In the genomic region with DNA sequence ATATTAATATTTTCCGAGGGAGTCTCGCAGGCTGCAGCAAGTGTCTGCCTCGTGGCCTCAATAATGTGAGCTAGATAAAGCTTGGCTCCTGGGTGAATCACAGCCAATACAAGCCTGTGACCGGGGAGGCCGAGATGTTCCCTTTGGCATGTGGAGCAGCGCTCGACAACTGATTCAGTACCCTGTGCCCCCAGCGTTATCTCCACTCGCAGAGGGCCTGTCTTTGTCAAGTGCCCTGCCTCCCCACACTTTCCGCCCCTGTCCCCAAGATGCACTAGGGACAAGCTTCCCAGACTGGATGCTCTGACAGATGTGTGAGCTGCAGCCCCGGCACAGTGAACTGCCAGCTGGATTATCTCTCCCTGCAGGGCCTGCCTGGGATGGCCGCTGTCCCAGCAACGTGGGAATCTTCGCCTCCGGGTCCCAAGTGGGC, we compare ENCODE assay signal across 9 mouse cellular contexts.
DNase-seq lines count a peak whose midpoint lies in the region; ATAC-seq and TF ChIP-seq lines count a peak whose summit lies in the region.
"Had no signal": no experiment of that assay in that cellular context is flagged by ENCODE, and none has a peak within 500 bp of the region (broad histone marks: within the 10 kb centered on the region; RNA-seq: fewer than 3 reads in every experiment).

No protein-coding gene starts in this region.

- no peaks in the 10 kb centered on the region for H3K36me3 ChIP-seq in lung, embryonic 14.5 days (ENCODE audit: insufficient read depth)
- no peaks in the 10 kb centered on the region for H3K36me3 ChIP-seq in heart, embryonic 12.5 days
- no peaks in the 10 kb centered on the region for H3K36me3 ChIP-seq in liver, embryonic 14.5 days (replicated peaks; ENCODE audit: control insufficient read depth, insufficient read depth, low read depth)
- H3K36me3 ChIP-seq in neural tube, embryonic 15.5 days = no peaks in the 10 kb centered on the region
- H3K36me3 ChIP-seq: limb, embryonic 15.5 days had no signal

- 0 out of 2 replicates have a peak, but pooled peaks have one; percentile 11 for TF ChIP-seq CTCF in lung, embryonic 14.5 days (IDR thresholded peaks at IDR 0.05; ENCODE audit: low read depth)
- no peak for TF ChIP-seq CTCF in liver, embryonic 14.5 days (IDR thresholded peaks at IDR 0.05; ENCODE audit: low read depth)

- no peaks in the 10 kb centered on the region for H3K9me3 ChIP-seq in lung, embryonic 14.5 days (ENCODE audit: low read depth, low read length)
- no peaks in the 10 kb centered on the region for H3K9me3 ChIP-seq in heart, embryonic 12.5 days (replicated peaks)
- H3K9me3 ChIP-seq in liver, embryonic 14.5 days (ENCODE audit: control insufficient read depth, low read length) = no peaks in the 10 kb centered on the region
- no peaks in the 10 kb centered on the region for H3K9me3 ChIP-seq in neural tube, embryonic 15.5 days (replicated peaks)
- H3K9me3 ChIP-seq: limb, embryonic 15.5 days had no signal

- H3K9ac ChIP-seq in lung, embryonic 14.5 days = 0 out of 2 replicates have a peak overlapping the region, but pooled peaks have one; percentile 1
- peak overlapping the region; percentile 42 for H3K9ac ChIP-seq in heart, embryonic 12.5 days
- no peak overlapping the region for H3K9ac ChIP-seq in liver, embryonic 14.5 days (replicated peaks)
- H3K9ac ChIP-seq in neural tube, embryonic 15.5 days (replicated peaks) = no peak overlapping the region
- H3K9ac ChIP-seq: limb, embryonic 15.5 days had no signal

- H3K27me3 ChIP-seq in lung, embryonic 14.5 days (ENCODE audit: insufficient read depth, low read length) = no peaks in the 10 kb centered on the region
- H3K27me3 ChIP-seq in heart, embryonic 12.5 days (replicated peaks) = 0 out of 2 replicates have a peak, but pooled peaks cover 6% of the 10 kb centered on the region
- H3K27me3 ChIP-seq in liver, embryonic 14.5 days (ENCODE audit: control insufficient read depth, insufficient read depth, low read length) = peaks cover 3% of the 10 kb centered on the region
- no peaks in the 10 kb centered on the region for H3K27me3 ChIP-seq in neural tube, embryonic 15.5 days (replicated peaks)
- H3K27me3 ChIP-seq: limb, embryonic 15.5 days had no signal

- peak overlapping the region; percentile 36 for H3K4me2 ChIP-seq in lung, embryonic 14.5 days
- peak overlapping the region; percentile 57 for H3K4me2 ChIP-seq in heart, embryonic 12.5 days
- peak overlapping the region; percentile 38 for H3K4me2 ChIP-seq in liver, embryonic 14.5 days (ENCODE audit: low read depth)
- no peak overlapping the region for H3K4me2 ChIP-seq in neural tube, embryonic 15.5 days
- H3K4me2 ChIP-seq: limb, embryonic 15.5 days had no signal

- H3K4me1 ChIP-seq in lung, embryonic 14.5 days (ENCODE audit: insufficient read depth) = peaks cover 61% of the 10 kb centered on the region
- peaks cover 75% of the 10 kb centered on the region for H3K4me1 ChIP-seq in heart, embryonic 12.5 days (replicated peaks)
- H3K4me1 ChIP-seq in liver, embryonic 14.5 days (replicated peaks; ENCODE audit: control insufficient read depth in 2 of 2, insufficient read depth in 2 of 2, low read length in 1 of 2) = peaks cover 10 to 16% of the 10 kb centered on the region in 2 experiments; a peak in 3 of 4 replicates
- H3K4me1 ChIP-seq in neural tube, embryonic 15.5 days = peaks cover 74% of the 10 kb centered on the region

- peak; percentile 68 for ATAC-seq in lung, embryonic 14.5 days (ENCODE audit: insufficient read depth)
- peak; percentile 34; the same call in 1 of the 2 replicates for ATAC-seq in heart, embryonic 12.5 days (ENCODE audit: insufficient number of reproducible peaks, low FRiP score)
- peak; percentile 50 for ATAC-seq in liver, embryonic 14.5 days (ENCODE audit: insufficient read depth)
- ATAC-seq in neural tube, embryonic 15.5 days (ENCODE audit: low FRiP score) = no peak
- no peak for ATAC-seq in activated CD4-positive, CD25-positive, alpha-beta regulatory T cell, adult 4 months

- TF ChIP-seq EP300 in liver, embryonic 14.5 days (IDR thresholded peaks at IDR 0.05; ENCODE audit: low read depth) = 0 out of 2 replicates have a peak, but pooled peaks have one; percentile 16

- peak overlapping the region; percentile 81 for H3K27ac ChIP-seq in lung, embryonic 14.5 days (ENCODE audit: low read depth)
- H3K27ac ChIP-seq in heart, embryonic 12.5 days (ENCODE audit: poor library complexity, severe bottlenecking) = peak overlapping the region; percentile 83
- no peak overlapping the region for H3K27ac ChIP-seq in liver, embryonic 14.5 days
- peak overlapping the region; percentile 19; the same call in 1 of the 2 replicates for H3K27ac ChIP-seq in neural tube, embryonic 15.5 days (replicated peaks)
- H3K27ac ChIP-seq: limb, embryonic 15.5 days had no signal

- no peak overlapping the region for H3K4me3 ChIP-seq in lung, embryonic 14.5 days (ENCODE audit: low read depth, low read length)
- H3K4me3 ChIP-seq in heart, embryonic 12.5 days = 0 out of 2 replicates have a peak overlapping the region, but pooled peaks have one; percentile 4
- no peak overlapping the region for H3K4me3 ChIP-seq in liver, embryonic 14.5 days (ENCODE audit: insufficient read depth in 1 of 2, low read depth in 2 of 2, low read length in 2 of 2)
- H3K4me3 ChIP-seq in neural tube, embryonic 15.5 days (replicated peaks) = no peak overlapping the region
- H3K4me3 ChIP-seq: limb, embryonic 15.5 days had no signal

- DNase-seq in lung, embryonic 14.5 days = peak; percentile 91
- no peak for DNase-seq in lung, adult 18-20 months
- no peak for DNase-seq in liver, embryonic 14.5 days (ENCODE audit: low read depth in 3 of 3, low spot score in 3 of 3)
- DNase-seq in urinary bladder, postnatal 4 days (ENCODE audit: low spot score in 2 of 2) = no peak
- no peak for DNase-seq in left cerebral cortex, adult 9 months (ENCODE audit: low spot score in 2 of 2)

- 17% methylated on average over 15 of the region's 15 CpGs for WGBS in lung, embryonic 14.5 days
- 5% methylated on average over 15 of the region's 15 CpGs for WGBS in heart, embryonic 12.5 days
- WGBS in liver, embryonic 14.5 days (ENCODE audit: insufficient replicate concordance) = 12% methylated on average over 15 of the region's 15 CpGs
- WGBS in neural tube, embryonic 15.5 days = 19% methylated on average over 15 of the region's 15 CpGs

Comparison
In these comparisons a context has a peak if more than half of its experiments do, and no peak if none do; other contexts are left out.
1. ATAC-seq: peak in lung, embryonic 14.5 days (single experiment), heart, embryonic 12.5 days (single experiment) and liver, embryonic 14.5 days (single experiment); none in neural tube, embryonic 15.5 days (single experiment) and activated CD4-positive, CD25-positive, alpha-beta regulatory T cell, adult 4 months (single experiment).
2. H3K9ac ChIP-seq: peak in lung, embryonic 14.5 days (single experiment) and heart, embryonic 12.5 days (single experiment); none in liver, embryonic 14.5 days (single experiment) and neural tube, embryonic 15.5 days (single experiment).